Comparison of ENCODE assay signal across 22 mouse cellular contexts in genomic region chr13:10991151-10991550, GRCm38 (mm10).
"Had no signal": no experiment of that assay in that cellular context is flagged by ENCODE, and none has a peak within 500 bp of the region (broad histone marks: within the 10 kb centered on the region; RNA-seq: fewer than 3 reads in every experiment).

No protein-coding gene starts in this region.

- H3K4me3 ChIP-seq: embryonic facial prominence, embryonic 10.5 days; embryonic facial prominence, embryonic 12.5 days; embryonic facial prominence, embryonic 13.5 days; embryonic facial prominence, embryonic 15.5 days; erythroblast, embryonic 14.5 days; forebrain, embryonic 10.5 days; forebrain, embryonic 12.5 days; forebrain, embryonic 13.5 days; forebrain, embryonic 15.5 days; gastrocnemius, adult 2 months; heart, adult 2 months had no signal

- DNase-seq: cerebellum, adult 9-10 months; cerebellum, adult 9-11 months; cerebellum, postnatal 36 days; embryo, embryonic 11 days; gastrocnemius, adult 2 months; gastrocnemius, postnatal 10 days; gastrocnemius, postnatal 14 days; gastrocnemius, postnatal 25 days; gastrocnemius, postnatal 36 days; heart, adult 11 months; heart, adult 18-20 months; heart, adult 2 months had no signal

- H3K27me3 ChIP-seq: embryonic facial prominence, embryonic 12.5 days; embryonic facial prominence, embryonic 13.5 days; embryonic facial prominence, embryonic 15.5 days; forebrain, embryonic 12.5 days; forebrain, embryonic 13.5 days; forebrain, embryonic 15.5 days had no signal

- ATAC-seq: forebrain, postnatal 0 days had no signal

- H3K4me1 ChIP-seq: embryonic facial prominence, embryonic 10.5 days; embryonic facial prominence, embryonic 12.5 days; embryonic facial prominence, embryonic 13.5 days; embryonic facial prominence, embryonic 15.5 days; forebrain, embryonic 10.5 days; forebrain, embryonic 12.5 days; forebrain, embryonic 13.5 days; forebrain, embryonic 15.5 days had no signal

- H3K9ac ChIP-seq: embryonic facial prominence, embryonic 12.5 days; embryonic facial prominence, embryonic 13.5 days; embryonic facial prominence, embryonic 15.5 days; forebrain, embryonic 12.5 days; forebrain, embryonic 13.5 days; forebrain, embryonic 15.5 days; forebrain, postnatal 0 days had no signal

- H3K36me3 ChIP-seq: embryonic facial prominence, embryonic 10.5 days; embryonic facial prominence, embryonic 12.5 days; embryonic facial prominence, embryonic 13.5 days; embryonic facial prominence, embryonic 15.5 days; forebrain, embryonic 10.5 days; forebrain, embryonic 12.5 days; forebrain, embryonic 15.5 days had no signal

- H3K9me3 ChIP-seq: embryonic facial prominence, embryonic 10.5 days; embryonic facial prominence, embryonic 12.5 days; embryonic facial prominence, embryonic 13.5 days; embryonic facial prominence, embryonic 15.5 days; forebrain, embryonic 10.5 days; forebrain, embryonic 12.5 days; forebrain, embryonic 13.5 days; forebrain, embryonic 15.5 days had no signal

- H3K27ac ChIP-seq: embryonic facial prominence, embryonic 10.5 days; embryonic facial prominence, embryonic 12.5 days; embryonic facial prominence, embryonic 13.5 days; embryonic facial prominence, embryonic 15.5 days; forebrain, embryonic 10.5 days; forebrain, embryonic 12.5 days; forebrain, embryonic 13.5 days; forebrain, embryonic 15.5 days; gastrocnemius, adult 2 months; heart, adult 2 months had no signal

- H3K4me2 ChIP-seq: embryonic facial prominence, embryonic 12.5 days; embryonic facial prominence, embryonic 13.5 days; embryonic facial prominence, embryonic 15.5 days; forebrain, embryonic 12.5 days; forebrain, embryonic 13.5 days; forebrain, embryonic 15.5 days had no signal
